Mouse (Mus musculus) hindbrain, embryonic 13.5 days (tissue): ENCODE measurements around the gene Btbd2. TPM values are rescaled to one million over a fixed set of nuclear protein-coding genes. Genes with fewer than 3 reads are reported as not detected.
"Not testable (repeated sequence)": the region's sequence is repeated elsewhere in the genome, so short reads cannot be mapped to it uniquely, and the experiment has no call there.

ENCODE experiments used
- ATAC-seq: fragments of 200-750 bp; cut with Nextera tagmentation; 2 replicates; pipeline ENCODE4 v1.8.0; 2017; ENCODE audit warnings: moderate TSS enrichment; ENCODE audit not compliant: low FRiP score
- H3K27ac ChIP-seq: fragments of 300-500 bp; sonication (generic); 2 replicates; pipeline ENCODE4 v1.5.1; 2015; ENCODE audit warnings: inconsistent platforms, mild to moderate bottlenecking, moderate library complexity
- H3K27me3 ChIP-seq: fragments of 300-500 bp; sonication (generic); 2 replicates; pipeline ENCODE4 v1.6.1; 2015; ENCODE audit warnings: mild to moderate bottlenecking, inconsistent platforms
- H3K36me3 ChIP-seq: fragments of 300-500 bp; sonication (generic); 2 replicates; pipeline ENCODE4 v1.6.1; 2015; ENCODE audit warnings: mild to moderate bottlenecking, inconsistent platforms
- H3K4me1 ChIP-seq: fragments of 300-500 bp; sonication (generic); replicated peaks from 2 replicates; pipeline ENCODE4 v1.6.1; 2015; ENCODE audit warnings: inconsistent platforms
- H3K4me2 ChIP-seq: fragments of 300-500 bp; sonication (generic); 2 replicates; pipeline ENCODE4 v1.6.1; 2015; ENCODE audit warnings: inconsistent platforms, mild to moderate bottlenecking, moderate library complexity
- H3K4me3 ChIP-seq: fragments of 300-500 bp; sonication (generic); 2 replicates; pipeline ENCODE4 v1.5.1; 2015; ENCODE audit warnings: mild to moderate bottlenecking, inconsistent platforms
- H3K9ac ChIP-seq: fragments of 300-500 bp; sonication (generic); 2 replicates; pipeline ENCODE4 v1.6.1; 2015; ENCODE audit warnings: mild to moderate bottlenecking, inconsistent platforms
- H3K9me3 ChIP-seq: fragments of 300-500 bp; sonication (generic); 2 replicates; pipeline ENCODE4 v1.6.1; 2016; ENCODE audit warnings: inconsistent platforms
- WGBS: fragments of 180-500 bp; shearing (Covaris S2); methylation state at CpG from one replicate; pipeline ENCODE4 v1.1.7; 2015; 5-methylcytosine and 5-hydroxymethylcytosine counted together
- microRNA-seq: library from miRNA; unstranded; fragments of <30 nt; microRNA quantifications from one replicate; pipeline ENCODE4, GENCODE M21; 2016
- polyA plus RNA-seq: library from polyadenylated mRNA; unstranded; fragments of >200 nt; fragmentation: Nextera tagmentation; extraction: Ambion mirVana; gene quantifications from 2 replicates; pipeline ENCODE4 v1.2.1, GENCODE M21; 2015

The Btbd2 gene
- polyA plus RNA-seq, 1 experiment from 2014 or later: 77.8 TPM

GRCm38 (mm10) chr10:80606737-80607350 lies 50.0 kb downstream of the Btbd2 start:
- no peak overlapping the region for H3K4me3 ChIP-seq
- ATAC-seq: no peak
- H3K36me3 ChIP-seq: peaks cover 48% of the 10 kb centered on the region

GRCm38 (mm10) chr10:80606306-80606705 lies 50.6 kb downstream of the Btbd2 start:
- peaks cover 47% of the 10 kb centered on the region for H3K36me3 ChIP-seq
- peaks cover 23% of the 10 kb centered on the region for H3K4me1 ChIP-seq
- H3K4me3 ChIP-seq: no peak overlapping the region
- no peak overlapping the region for H3K27ac ChIP-seq
- no peaks in the 10 kb centered on the region for H3K9me3 ChIP-seq
- H3K4me2 ChIP-seq: no peak overlapping the region
- WGBS: 94% methylated on average over 23 of the region's 23 CpGs
- no peak for ATAC-seq
- H3K9ac ChIP-seq: no peak overlapping the region
- no peaks in the 10 kb centered on the region for H3K27me3 ChIP-seq

More at GRCm38 (mm10) chr10:80606737-80607350, 50.0 kb downstream of the Btbd2 start:
- WGBS: 96% methylated on average over 34 of the region's 34 CpGs
- no peaks in the 10 kb centered on the region for H3K27me3 ChIP-seq
- H3K9me3 ChIP-seq: no peaks in the 10 kb centered on the region
- no peak overlapping the region for H3K4me2 ChIP-seq
- no peak overlapping the region for H3K9ac ChIP-seq
- H3K27ac ChIP-seq: no peak overlapping the region
- H3K4me1 ChIP-seq: peaks cover 23% of the 10 kb centered on the region

GRCm38 (mm10) chr10:80605721-80606120 lies 51.1 kb downstream of the Btbd2 start, which contains the start of gene Gm49322:
Gm49322 (plus strand) TSS chr10:80606021.
- not testable (repeated sequence) for H3K4me2 ChIP-seq, H3K9ac ChIP-seq, H3K27me3 ChIP-seq, H3K27ac ChIP-seq, ATAC-seq, H3K4me3 ChIP-seq, H3K9me3 ChIP-seq
- peaks cover 20% of the 10 kb centered on the region for H3K4me1 ChIP-seq
- peaks cover 47% of the 10 kb centered on the region for H3K36me3 ChIP-seq
- WGBS: 94% methylated on average over 4 of the region's 4 CpGs

- ATAC-seq: no peak
- Histone ChIP-seq H3K9ac (no peak overlapping the region), H3K27ac (no peak overlapping the region), H3K4me2 (no peak overlapping the region), H3K9me3 (no peaks in the 10 kb centered on the region), H3K4me1 (peaks cover 19% of the 10 kb centered on the region), H3K27me3 (no peaks in the 10 kb centered on the region), H3K36me3 (peaks cover 41% of the 10 kb centered on the region), H3K4me3 (no peak overlapping the region)
- 93% methylated on average over 2 of the region's 2 CpGs for WGBS
These were observed 51.9 kb downstream of the Btbd2 start for GRCm38 (mm10) chr10:80604988-80605387.

- Histone ChIP-seq H3K9ac (peak overlapping the region; percentile 87), H3K27ac (peak overlapping the region; percentile 91; the same call in 1 of the 2 replicates), H3K9me3 (no peaks in the 10 kb centered on the region), H3K36me3 (peaks cover 32% of the 10 kb centered on the region), H3K4me1 (peaks cover 19% of the 10 kb centered on the region), H3K4me3 (peak overlapping the region; percentile 65), H3K4me2 (peak overlapping the region; percentile 97), H3K27me3 (no peaks in the 10 kb centered on the region)
- WGBS: 77% methylated on average over 7 of the region's 7 CpGs
- no peak for ATAC-seq
These were observed 52.8 kb downstream of the Btbd2 start for GRCm38 (mm10) chr10:80604001-80604509.

- H3K9ac ChIP-seq: peak overlapping the region; percentile 87
- no peaks in the 10 kb centered on the region for H3K9me3 ChIP-seq
- peaks cover 19% of the 10 kb centered on the region for H3K4me1 ChIP-seq
- WGBS: 39% methylated on average over 7 of the region's 7 CpGs
- ATAC-seq: no peak
- H3K27me3 ChIP-seq: no peaks in the 10 kb centered on the region
- H3K4me2 ChIP-seq: peak overlapping the region; percentile 97
- peak overlapping the region; percentile 65 for H3K4me3 ChIP-seq
- H3K27ac ChIP-seq: peak overlapping the region; percentile 91
- peaks cover 25% of the 10 kb centered on the region for H3K36me3 ChIP-seq
These were observed 53.5 kb downstream of the Btbd2 start for GRCm38 (mm10) chr10:80603364-80603763.

GRCm38 (mm10) chr10:80602698-80603325 lies 54.1 kb downstream of the Btbd2 start, which contains the start of the genes Scamp4 and Adat3:
Scamp4 (plus strand) TSS chr10:80602872.
Adat3 (plus strand) TSS chr10:80602880.
- Histone ChIP-seq H3K27me3 (0 out of 2 replicates have a peak, but pooled peaks cover 4% of the 10 kb centered on the region), H3K27ac (peak within 1 kb of the TSS; percentile 91), H3K4me2 (peak within 1 kb of the TSS; percentile 97), H3K4me1 (peaks cover 19% of the 10 kb centered on the region), H3K9me3 (no peaks in the 10 kb centered on the region), H3K36me3 (peaks cover 20% of the 10 kb centered on the region), H3K4me3 (peak within 1 kb of the TSS; percentile 65), H3K9ac (peak within 1 kb of the TSS; percentile 87)
- WGBS: under 1% methylated on average over 54 of the region's 54 CpGs
- ATAC-seq: peak; percentile 96

GRCm38 (mm10) chr10:80596318-80596717 lies 60.6 kb downstream of the Btbd2 start:
- Histone ChIP-seq H3K27ac (no peak overlapping the region), H3K27me3 (peaks cover 20% of the 10 kb centered on the region), H3K36me3 (no peaks in the 10 kb centered on the region), H3K4me3 (no peak overlapping the region), H3K9me3 (no peaks in the 10 kb centered on the region), H3K4me2 (no peak overlapping the region), H3K9ac (no peak overlapping the region), H3K4me1 (no peaks in the 10 kb centered on the region)
- 51% methylated on average over 4 of the region's 4 CpGs for WGBS
- no peak for ATAC-seq

Small RNA genes within 50 kb of the gene (microRNA-seq; reads per million reads assigned to microRNA genes)
- not detected for gene Mir6912

Other genes with a start within 250 kb of the Btbd2 start
- gene Tcf3, start 223.4 kb downstream of the Btbd2 start, polyA plus RNA-seq: 60.9 and 62.5 TPM in 2 replicates
- 2.1 and 2.5 TPM in 2 replicates for gene Onecut3, start 162.2 kb downstream of the Btbd2 start, polyA plus RNA-seq
- gene Atp8b3, start 117.9 kb downstream of the Btbd2 start, polyA plus RNA-seq: 1.2 and 1.3 TPM in 2 replicates
- gene Rexo1, start 95.5 kb downstream of the Btbd2 start, polyA plus RNA-seq: 28.8 and 31.3 TPM in 2 replicates
- gene Klf16, start 79.8 kb downstream of the Btbd2 start, polyA plus RNA-seq: 4.6 and 4.9 TPM in 2 replicates
- 93.8 and 96.2 TPM in 2 replicates for gene Abhd17a, start 66.7 kb downstream of the Btbd2 start, polyA plus RNA-seq
- gene Scamp4, start 54.2 kb downstream of the Btbd2 start, polyA plus RNA-seq: 65.1 and 67.5 TPM in 2 replicates
- gene Adat3, start 54.2 kb downstream of the Btbd2 start, polyA plus RNA-seq: 4.4 and 6.4 TPM in 2 replicates
- gene Gm49322, start 51.0 kb downstream of the Btbd2 start, polyA plus RNA-seq: 3.1 and 3.3 TPM in 2 replicates
- gene Csnk1g2, start 34.2 kb downstream of the Btbd2 start, polyA plus RNA-seq: 98.5 and 102 TPM in 2 replicates
- 55.4 and 56.2 TPM in 2 replicates for gene Mknk2, start 21.0 kb upstream of the Btbd2 start, polyA plus RNA-seq
- 51.8 and 56.8 TPM in 2 replicates for gene Mob3a, start 44.9 kb upstream of the Btbd2 start, polyA plus RNA-seq
- 36.4 and 42.8 TPM in 2 replicates for gene Izumo4, start 45.1 kb upstream of the Btbd2 start, polyA plus RNA-seq
- 100 and 101 TPM in 2 replicates for gene Ap3d1, start 85.2 kb upstream of the Btbd2 start, polyA plus RNA-seq
- gene Dot1l, start 98.1 kb upstream of the Btbd2 start, polyA plus RNA-seq: 18.9 and 19.4 TPM in 2 replicates
- 55.9 and 61.6 TPM in 2 replicates for gene Sf3a2, start 141.1 kb upstream of the Btbd2 start, polyA plus RNA-seq
- gene Plekhj1, start 141.6 kb upstream of the Btbd2 start, polyA plus RNA-seq: 128 and 132 TPM in 2 replicates
- gene Amh, start 148.2 kb upstream of the Btbd2 start, polyA plus RNA-seq: 0.22 TPM in 1 of 2 replicates, not detected in the other
- gene Jsrp1, start 156.4 kb upstream of the Btbd2 start, polyA plus RNA-seq: 0.56 and 0.95 TPM in 2 replicates
- gene Oaz1, start 169.6 kb upstream of the Btbd2 start, polyA plus RNA-seq: 1,227 and 1,240 TPM in 2 replicates
- 3.4 and 3.5 TPM in 2 replicates for gene Lingo3, start 187.0 kb upstream of the Btbd2 start, polyA plus RNA-seq
- gene Lsm7, start 198.1 kb upstream of the Btbd2 start, polyA plus RNA-seq: 210 and 237 TPM in 2 replicates
- 63.6 and 68.8 TPM in 2 replicates for gene Sppl2b, start 198.2 kb upstream of the Btbd2 start, polyA plus RNA-seq
- gene Tmprss9, start 214.8 kb upstream of the Btbd2 start, polyA plus RNA-seq: 0.13 and 0.17 TPM in 2 replicates
- gene Timm13, start 243.9 kb upstream of the Btbd2 start, polyA plus RNA-seq: 333 and 336 TPM in 2 replicates